Mouse (Mus musculus): Measurements from ENCODE around the gene Olfr286.

DNA sequence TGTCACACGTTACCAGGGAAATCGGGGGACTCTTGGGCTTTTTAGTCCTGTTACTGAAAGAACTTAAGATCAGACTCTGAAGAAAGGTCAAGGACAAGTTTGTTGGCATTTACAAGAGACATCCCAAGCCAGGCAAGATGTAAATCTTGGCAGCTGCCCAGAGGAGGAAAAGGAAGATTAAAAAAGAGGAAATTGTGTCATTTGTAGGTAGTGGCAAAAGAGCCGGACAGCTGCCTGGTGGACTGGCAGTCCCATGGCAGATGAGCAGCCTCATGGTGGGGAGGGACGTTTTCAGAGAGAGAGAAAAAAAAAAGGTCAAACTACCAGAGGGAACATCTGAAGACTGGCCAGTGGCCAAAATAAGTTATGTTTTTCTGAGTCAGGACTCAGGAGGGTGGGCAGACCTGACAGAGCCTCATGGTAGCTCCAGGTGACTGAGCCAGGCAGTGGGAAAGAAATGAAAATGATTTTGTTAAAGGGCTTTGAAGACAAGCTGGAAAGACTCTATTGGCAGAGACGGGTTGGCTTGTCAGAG, 20.8 kb downstream of the Olfr286 start:
- TF ChIP-seq CTCF (IDR thresholded peaks at IDR 0.05; ENCODE audit: low read depth) (no peak), EP300 (IDR thresholded peaks at IDR 0.05; ENCODE audit: low read depth) (no peak)

Measured in heart, postnatal 0 days (tissue).